Mouse (Mus musculus) heart, postnatal 0 days (tissue): Measurements from ENCODE around the gene Ppp1r15b.

Experiments used
- CTCF ChIP-seq: IDR thresholded peaks from 2 replicates; pipeline ENCODE4 v1.5.1; 2016; ENCODE audit warnings: antibody characterized with exemption, control low read depth, low read depth
- EP300 ChIP-seq: IDR thresholded peaks from 2 replicates; pipeline ENCODE4 v1.6.1; 2016; ENCODE audit warnings: antibody characterized with exemption, low read depth

GRCm38 (mm10) chr1:133183141-133183925, 52.4 kb downstream of the Ppp1r15b start:
- no peak for TF ChIP-seq CTCF
- no peak for TF ChIP-seq EP300
